Mouse (Mus musculus) left cerebral cortex, adult 6 months (tissue): ENCODE measurements around the gene Gm9008. TPM values are rescaled to one million over a fixed set of nuclear protein-coding genes. Genes with fewer than 3 reads are reported as not detected.

Experiments
- long read RNA-seq, 2 experiments: library from polyadenylated mRNA; unstranded; transcript quantifications; one replicate each; pipeline ENCODE4 v2.0.0; 2019 to 2020
- polyA plus RNA-seq: library from polyadenylated mRNA; unstranded; fragments of <200 nt; fragmentation: Nextera tagmentation; gene quantifications from 2 replicates; pipeline ENCODE4 v1.2.3, GENCODE M21; 2021

The Gm9008 gene
- 0.11 TPM in 1 of 2 replicates, not detected in the other for polyA plus RNA-seq
- long read RNA-seq, experiment 1: 0 reads
- long read RNA-seq, experiment 2: 0 reads

DNA sequence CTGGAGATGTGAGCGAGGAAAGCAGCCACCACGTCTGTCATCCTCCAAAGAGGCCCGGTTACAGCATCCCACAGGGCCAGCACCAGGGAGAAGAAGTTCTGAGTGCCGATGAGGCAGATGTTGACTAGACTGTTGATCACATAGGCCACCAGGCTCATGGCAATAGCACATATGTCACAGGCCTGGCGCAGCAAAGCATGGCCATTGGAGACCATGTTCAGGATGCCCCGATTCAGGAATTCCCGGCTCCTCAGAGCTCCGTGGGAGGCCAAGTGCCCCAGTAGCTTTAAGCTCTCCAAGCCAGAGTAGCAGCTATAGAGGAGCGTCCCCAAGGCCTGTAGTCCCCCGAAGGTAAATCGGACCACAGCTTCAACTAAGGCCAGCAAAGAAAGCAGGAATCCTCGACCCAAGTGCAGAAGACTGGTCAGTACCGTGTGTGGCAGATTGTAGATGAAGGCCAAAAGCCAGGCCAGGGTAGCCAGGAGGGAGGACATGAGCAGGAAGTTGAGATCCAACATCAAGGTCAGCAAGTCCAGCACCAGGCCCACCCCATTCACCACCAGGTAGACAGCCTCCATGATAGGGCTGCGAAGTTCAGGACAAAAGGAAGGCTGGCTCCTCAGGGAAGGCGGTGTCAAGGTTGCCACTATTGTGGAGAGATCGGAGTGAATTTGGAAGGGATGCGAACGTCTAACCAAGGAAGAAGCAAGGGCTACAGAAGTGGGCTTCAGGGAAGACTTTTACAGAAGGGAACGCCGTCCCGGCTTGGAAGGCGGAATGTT, at the start of gene Gm9008:
TSS of gene Gm9008 (minus strand) at position 731 of the 782 bp plus-strand sequence.

